Mouse (Mus musculus) heart, postnatal 0 days (tissue): ENCODE measurements around the gene Frmd8.
A peak's percentile ranks its signal among the peaks of the same experiment; 100 is the strongest.

Source experiments
- CTCF ChIP-seq: IDR thresholded peaks from 2 replicates; pipeline ENCODE4 v1.5.1; 2016; ENCODE audit warnings: antibody characterized with exemption, control low read depth, low read depth
- EP300 ChIP-seq: IDR thresholded peaks from 2 replicates; pipeline ENCODE4 v1.6.1; 2016; ENCODE audit warnings: antibody characterized with exemption, low read depth

DNA sequence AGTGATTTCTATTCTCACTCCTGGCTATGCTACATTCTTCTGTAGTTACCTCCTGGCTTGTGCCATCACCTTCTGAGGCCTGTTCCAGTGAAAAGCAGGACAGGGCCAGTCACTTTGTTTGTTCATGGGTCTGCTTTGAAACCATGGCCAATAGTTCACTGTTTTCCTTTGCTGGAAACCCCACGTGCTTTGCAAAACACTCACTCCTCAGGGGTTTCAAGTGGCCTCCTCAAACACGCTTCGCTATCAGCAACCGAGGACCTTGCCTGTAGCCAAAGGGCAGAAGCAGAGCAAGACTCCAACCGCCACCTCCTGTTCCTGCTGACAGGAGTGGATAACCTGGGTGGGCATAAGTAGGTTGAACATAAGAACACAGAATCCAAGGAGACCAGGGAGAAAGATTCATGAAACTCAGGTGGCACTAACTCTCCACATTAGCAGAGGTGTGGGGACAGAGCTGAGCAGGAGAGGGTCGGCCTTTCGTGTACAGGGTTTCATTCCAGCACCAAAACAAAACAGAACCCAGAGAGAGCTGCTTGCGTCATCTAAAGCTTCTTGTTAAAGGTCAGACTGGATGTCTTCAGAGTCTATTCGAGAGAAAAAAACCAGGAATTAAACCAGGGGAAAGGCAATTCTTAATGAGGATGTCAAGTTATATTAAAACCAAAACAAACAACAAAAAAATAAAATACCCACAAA lies 47.5 kb downstream of the Frmd8 start:
- TF ChIP-seq CTCF: no peak
- TF ChIP-seq EP300: peak; percentile 45; the same call in 1 of the 2 replicates
